Mouse (Mus musculus): ENCODE data around the gene Vwa3a. TPM values are rescaled to one million over a fixed set of nuclear protein-coding genes. Genes with fewer than 3 reads are reported as not detected.

The Vwa3a gene
- polyA plus RNA-seq, 1 experiment, result not detected

- Histone ChIP-seq H3K4me3 (ENCODE audit: low read depth, low read length) (no peak overlapping the region), H3K27me3 (ENCODE audit: control insufficient read depth, insufficient read depth, low read length, poor library complexity, severe bottlenecking) (no peaks in the 10 kb centered on the region), H3K4me1 (ENCODE audit: control insufficient read depth, insufficient read depth, low read length) (no peaks in the 10 kb centered on the region), H3K36me3 (ENCODE audit: control insufficient read depth, insufficient read depth, low read length, poor library complexity, severe bottlenecking) (no peaks in the 10 kb centered on the region), H3K9me3 (replicated peaks; ENCODE audit: control insufficient read depth, insufficient read depth, low read length, poor library complexity, severe bottlenecking) (no peaks in the 10 kb centered on the region), H3K27ac (ENCODE audit: insufficient read depth, low read length) (no peak overlapping the region), H3K9ac (ENCODE audit: low read depth, poor library complexity, severe bottlenecking) (no peak overlapping the region)
- no peak for TF ChIP-seq CTCF (IDR thresholded peaks at IDR 0.05; ENCODE audit: low read depth, low read length)
- TF ChIP-seq EP300 (IDR thresholded peaks at IDR 0.05; ENCODE audit: insufficient read depth, low read depth, low read length), result no peak
- no peak for TF ChIP-seq POLR2A (IDR thresholded peaks at IDR 0.05; ENCODE audit: insufficient read depth, low read length)
Observed at GRCm38 (mm10) chr7:120817552-120817951, 78.4 kb downstream of the Vwa3a start.

- Histone ChIP-seq H3K4me3 (ENCODE audit: low read depth, low read length) (no peak overlapping the region), H3K9ac (ENCODE audit: low read depth, poor library complexity, severe bottlenecking) (no peak overlapping the region), H3K4me1 (ENCODE audit: control insufficient read depth, insufficient read depth, low read length) (no peaks in the 10 kb centered on the region), H3K27ac (ENCODE audit: insufficient read depth, low read length) (no peak overlapping the region), H3K9me3 (replicated peaks; ENCODE audit: control insufficient read depth, insufficient read depth, low read length, poor library complexity, severe bottlenecking) (no peaks in the 10 kb centered on the region), H3K36me3 (ENCODE audit: control insufficient read depth, insufficient read depth, low read length, poor library complexity, severe bottlenecking) (no peaks in the 10 kb centered on the region), H3K27me3 (ENCODE audit: control insufficient read depth, insufficient read depth, low read length, poor library complexity, severe bottlenecking) (no peaks in the 10 kb centered on the region)
- TF ChIP-seq EP300 (IDR thresholded peaks at IDR 0.05; ENCODE audit: insufficient read depth, low read depth, low read length) (no peak), CTCF (IDR thresholded peaks at IDR 0.05; ENCODE audit: low read depth, low read length) (no peak), POLR2A (IDR thresholded peaks at IDR 0.05; ENCODE audit: insufficient read depth, low read length) (no peak)
Observed at GRCm38 (mm10) chr7:120819386-120819785, 80.3 kb downstream of the Vwa3a start.

- no peaks in the 10 kb centered on the region for H3K4me1 ChIP-seq (ENCODE audit: control insufficient read depth, insufficient read depth, low read length)
Observed at GRCm38 (mm10) chr7:120823248-120823647, 84.1 kb downstream of the Vwa3a start.

GRCm38 (mm10) chr7:120825097-120825496 is 86.0 kb downstream of the Vwa3a start:
- Histone ChIP-seq H3K36me3 (ENCODE audit: control insufficient read depth, insufficient read depth, low read length, poor library complexity, severe bottlenecking) (no peaks in the 10 kb centered on the region), H3K4me3 (ENCODE audit: low read depth, low read length) (no peak overlapping the region), H3K9ac (ENCODE audit: low read depth, poor library complexity, severe bottlenecking) (no peak overlapping the region), H3K27ac (ENCODE audit: insufficient read depth, low read length) (no peak overlapping the region), H3K9me3 (replicated peaks; ENCODE audit: control insufficient read depth, insufficient read depth, low read length, poor library complexity, severe bottlenecking) (no peaks in the 10 kb centered on the region), H3K4me1 (ENCODE audit: control insufficient read depth, insufficient read depth, low read length) (no peaks in the 10 kb centered on the region), H3K27me3 (ENCODE audit: control insufficient read depth, insufficient read depth, low read length, poor library complexity, severe bottlenecking) (no peaks in the 10 kb centered on the region)
- TF ChIP-seq CTCF (IDR thresholded peaks at IDR 0.05; ENCODE audit: low read depth, low read length) (no peak), POLR2A (IDR thresholded peaks at IDR 0.05; ENCODE audit: insufficient read depth, low read length) (no peak), EP300 (IDR thresholded peaks at IDR 0.05; ENCODE audit: insufficient read depth, low read depth, low read length) (no peak)

More at GRCm38 (mm10) chr7:120823248-120823647, 84.1 kb downstream of the Vwa3a start:
- Histone ChIP-seq H3K27ac (ENCODE audit: insufficient read depth, low read length) (no peak overlapping the region), H3K9me3 (replicated peaks; ENCODE audit: control insufficient read depth, insufficient read depth, low read length, poor library complexity, severe bottlenecking) (no peaks in the 10 kb centered on the region), H3K27me3 (ENCODE audit: control insufficient read depth, insufficient read depth, low read length, poor library complexity, severe bottlenecking) (no peaks in the 10 kb centered on the region), H3K4me3 (ENCODE audit: low read depth, low read length) (no peak overlapping the region), H3K36me3 (ENCODE audit: control insufficient read depth, insufficient read depth, low read length, poor library complexity, severe bottlenecking) (no peaks in the 10 kb centered on the region), H3K9ac (ENCODE audit: low read depth, poor library complexity, severe bottlenecking) (no peak overlapping the region)
- no peak for TF ChIP-seq EP300 (IDR thresholded peaks at IDR 0.05; ENCODE audit: insufficient read depth, low read depth, low read length)
- TF ChIP-seq CTCF (IDR thresholded peaks at IDR 0.05; ENCODE audit: low read depth, low read length), result peak; percentile 85
- TF ChIP-seq POLR2A (IDR thresholded peaks at IDR 0.05; ENCODE audit: insufficient read depth, low read length), result no peak

GRCm38 (mm10) chr7:120826408-120826807 is 87.3 kb downstream of the Vwa3a start:
- Histone ChIP-seq H3K27ac (ENCODE audit: insufficient read depth, low read length) (no peak overlapping the region), H3K9me3 (replicated peaks; ENCODE audit: control insufficient read depth, insufficient read depth, low read length, poor library complexity, severe bottlenecking) (no peaks in the 10 kb centered on the region), H3K36me3 (ENCODE audit: control insufficient read depth, insufficient read depth, low read length, poor library complexity, severe bottlenecking) (no peaks in the 10 kb centered on the region), H3K4me1 (ENCODE audit: control insufficient read depth, insufficient read depth, low read length) (no peaks in the 10 kb centered on the region), H3K4me3 (ENCODE audit: low read depth, low read length) (no peak overlapping the region), H3K9ac (ENCODE audit: low read depth, poor library complexity, severe bottlenecking) (no peak overlapping the region), H3K27me3 (ENCODE audit: control insufficient read depth, insufficient read depth, low read length, poor library complexity, severe bottlenecking) (no peaks in the 10 kb centered on the region)
- TF ChIP-seq CTCF (IDR thresholded peaks at IDR 0.05; ENCODE audit: low read depth, low read length), result peak; percentile 97
- TF ChIP-seq EP300 (IDR thresholded peaks at IDR 0.05; ENCODE audit: insufficient read depth, low read depth, low read length), result 0 out of 2 replicates have a peak, but pooled peaks have one; percentile 33
- no peak for TF ChIP-seq POLR2A (IDR thresholded peaks at IDR 0.05; ENCODE audit: insufficient read depth, low read length)

GRCm38 (mm10) chr7:120830431-120831381 is 91.6 kb downstream of the Vwa3a start:
- Histone ChIP-seq H3K36me3 (ENCODE audit: control insufficient read depth, insufficient read depth, low read length, poor library complexity, severe bottlenecking) (no peaks in the 10 kb centered on the region), H3K27ac (ENCODE audit: insufficient read depth, low read length) (no peak overlapping the region), H3K4me3 (ENCODE audit: low read depth, low read length) (peak overlapping the region; percentile 61), H3K27me3 (ENCODE audit: control insufficient read depth, insufficient read depth, low read length, poor library complexity, severe bottlenecking) (no peaks in the 10 kb centered on the region), H3K4me1 (ENCODE audit: control insufficient read depth, insufficient read depth, low read length) (no peaks in the 10 kb centered on the region), H3K9ac (ENCODE audit: low read depth, poor library complexity, severe bottlenecking) (peak overlapping the region; percentile 0; the same call in 1 of the 2 replicates), H3K9me3 (replicated peaks; ENCODE audit: control insufficient read depth, insufficient read depth, low read length, poor library complexity, severe bottlenecking) (no peaks in the 10 kb centered on the region)
- TF ChIP-seq EP300 (IDR thresholded peaks at IDR 0.05; ENCODE audit: insufficient read depth, low read depth, low read length), result no peak
- TF ChIP-seq POLR2A (IDR thresholded peaks at IDR 0.05; ENCODE audit: insufficient read depth, low read length), result no peak
- TF ChIP-seq CTCF (IDR thresholded peaks at IDR 0.05; ENCODE audit: low read depth, low read length), result no peak

Measured in ES-Bruce4 (cell line).